Mouse (Mus musculus) forebrain, embryonic 12.5 days (tissue): Measurements from ENCODE around the gene Vmn2r59. TPM values are rescaled to one million over a fixed set of nuclear protein-coding genes. Genes with fewer than 3 reads are reported as not detected.
"Not testable (repeated sequence)": the region's sequence is repeated elsewhere in the genome, so short reads cannot be mapped to it uniquely, and the experiment has no call there.

Experiments
- ATAC-seq: fragments of 200-750 bp; cut with Nextera tagmentation; 2 replicates; pipeline ENCODE4 v1.8.0; 2017; ENCODE audit warnings: moderate TSS enrichment; ENCODE audit not compliant: low FRiP score
- H3K27ac ChIP-seq: fragments of 300-500 bp; sonication (generic); 2 replicates; pipeline ENCODE4 v1.5.1; 2016; ENCODE audit warnings: mild to moderate bottlenecking
- H3K27me3 ChIP-seq: fragments of 300-500 bp; sonication (generic); 2 replicates; pipeline ENCODE4 v1.6.1; 2016; ENCODE audit warnings: mild to moderate bottlenecking
- H3K36me3 ChIP-seq: fragments of 300-500 bp; sonication (generic); replicated peaks from 2 replicates; pipeline ENCODE4 v1.6.1; 2016; ENCODE audit warnings: mild to moderate bottlenecking
- H3K4me1 ChIP-seq: fragments of 300-500 bp; sonication (generic); 2 replicates; pipeline ENCODE4 v1.6.1; 2016
- H3K4me2 ChIP-seq: fragments of 300-500 bp; sonication (generic); 2 replicates; pipeline ENCODE4 v1.6.1; 2016; ENCODE audit warnings: mild to moderate bottlenecking, moderate library complexity
- H3K4me3 ChIP-seq: fragments of 300-500 bp; sonication (generic); replicated peaks from 2 replicates; pipeline ENCODE4 v1.5.1; 2016; ENCODE audit warnings: mild to moderate bottlenecking
- H3K9ac ChIP-seq: fragments of 300-500 bp; sonication (generic); 2 replicates; pipeline ENCODE4 v1.6.1; 2016; ENCODE audit warnings: mild to moderate bottlenecking
- H3K9me3 ChIP-seq: fragments of 300-500 bp; sonication (generic); 2 replicates; pipeline ENCODE4 v1.6.1; 2016
- WGBS: fragments of 180-500 bp; shearing (Covaris S2); methylation state at CpG from one replicate; pipeline ENCODE4 v1.1.7; 2016; 5-methylcytosine and 5-hydroxymethylcytosine counted together
- polyA plus RNA-seq: library from polyadenylated mRNA; unstranded; fragments of >200 nt; fragmentation: Nextera tagmentation; extraction: Ambion mirVana; gene quantifications from 2 replicates; pipeline ENCODE4 v1.2.1, GENCODE M21; 2016

The Vmn2r59 gene
- polyA plus RNA-seq = not detected in 2 replicates

DNA sequence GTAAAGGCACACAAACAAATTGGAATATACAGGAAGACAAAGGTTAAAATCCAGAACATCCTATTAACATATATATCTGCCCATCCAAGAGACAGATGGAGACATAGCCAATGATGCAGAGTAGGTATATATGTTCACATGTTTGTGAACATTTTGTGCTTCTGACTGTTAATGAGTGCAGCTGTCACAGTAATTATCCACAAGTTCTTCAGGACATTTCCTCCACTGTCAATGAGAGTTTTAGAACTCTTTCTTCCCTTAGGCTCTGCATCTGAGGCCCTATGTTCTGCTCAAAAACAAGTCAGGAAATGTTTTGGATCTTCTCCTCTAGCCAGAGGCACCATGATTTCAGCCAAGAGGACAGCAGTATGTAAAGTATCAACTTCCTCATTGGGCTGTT is at the start of gene Vmn2r59:
TSS of gene Vmn2r59 (minus strand) at position 101 of the 400 bp plus-strand sequence.
- Histone ChIP-seq H3K9me3 (peaks cover 7% of the 10 kb centered on the region; the same call in 1 of the 2 replicates), H3K9ac (no peak within 1 kb of the TSS), H3K4me3 (no peak within 1 kb of the TSS), H3K27ac (no peak within 1 kb of the TSS), H3K27me3 (no peaks in the 10 kb centered on the region), H3K36me3 (no peaks in the 10 kb centered on the region), H3K4me1 (no peaks in the 10 kb centered on the region), H3K4me2 (no peak within 1 kb of the TSS)
- ATAC-seq = no peak

DNA sequence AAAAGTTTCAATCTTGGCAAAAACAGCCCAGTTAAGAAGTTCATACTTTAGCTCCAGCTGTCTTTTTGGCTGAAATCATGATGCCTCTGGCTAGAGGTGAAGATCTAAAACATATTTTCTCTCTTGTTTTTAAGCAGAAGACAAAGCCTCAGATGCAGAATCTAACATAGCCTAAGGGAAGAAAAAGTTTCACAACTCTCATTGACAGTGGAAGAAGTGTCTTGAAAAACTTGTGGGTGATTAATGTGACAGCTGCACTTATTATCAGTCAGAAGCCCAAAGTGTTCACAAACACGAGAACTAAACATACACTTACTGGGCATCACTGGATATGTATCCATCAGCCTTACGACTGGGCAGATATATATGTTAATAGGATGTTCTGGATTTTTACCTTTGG is 48.6 kb upstream of the Vmn2r59 start, which contains the start of gene Vmn2r60:
TSS of gene Vmn2r60 (plus strand) at position 301 of the 400 bp plus-strand sequence.
- Histone ChIP-seq H3K27ac (no peak within 1 kb of the TSS), H3K27me3 (no peaks in the 10 kb centered on the region), H3K9ac (no peak within 1 kb of the TSS), H3K4me3 (no peak within 1 kb of the TSS), H3K4me2 (no peak within 1 kb of the TSS), H3K4me1 (no peaks in the 10 kb centered on the region), H3K9me3 (peaks cover 11% of the 10 kb centered on the region), H3K36me3 (no peaks in the 10 kb centered on the region)
- WGBS = 79% methylated on average over 2 of the region's 2 CpGs
- no peak for ATAC-seq

DNA sequence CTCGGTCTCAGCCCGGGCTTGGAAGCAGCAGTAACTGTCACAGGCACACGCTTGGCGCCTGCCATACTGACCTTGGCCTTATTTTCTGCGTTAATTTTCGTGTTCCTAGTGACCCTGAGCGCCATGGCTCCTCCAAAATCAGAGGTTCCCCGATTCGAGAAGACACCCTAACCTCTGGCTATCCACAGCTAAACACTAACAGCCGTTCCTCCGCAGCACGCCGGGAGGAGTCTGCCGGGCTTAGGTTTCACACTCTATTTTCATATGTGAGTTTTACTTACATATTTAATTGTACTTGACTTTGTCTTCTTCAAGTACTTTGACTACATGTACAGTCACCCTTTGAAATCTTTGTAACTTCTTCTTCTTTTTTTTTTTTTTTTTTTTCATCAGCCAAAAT is 48.2 kb upstream of the Vmn2r59 start:
- H3K36me3 ChIP-seq, H3K4me3 ChIP-seq, H3K9ac ChIP-seq, H3K27me3 ChIP-seq, H3K4me1 ChIP-seq, H3K4me2 ChIP-seq, H3K27ac ChIP-seq, ATAC-seq: not testable (repeated sequence)
- 83% methylated on average over 14 of the region's 14 CpGs for WGBS
- peaks cover 11% of the 10 kb centered on the region for H3K9me3 ChIP-seq

Other genes starting within 250 kb of the Vmn2r59 start
- gene Vmn2r58, start 186.3 kb downstream of the Vmn2r59 start, polyA plus RNA-seq = not detected in 2 replicates
- not detected in 2 replicates for gene Vmn2r60, start 48.7 kb upstream of the Vmn2r59 start, polyA plus RNA-seq
- gene Vmn2r61, start 201.0 kb upstream of the Vmn2r59 start, polyA plus RNA-seq = not detected in 2 replicates